Mouse (Mus musculus): Measurements from ENCODE around the gene Rae1.
A peak's percentile ranks its signal among the peaks of the same experiment; 100 is the strongest.

The Rae1 gene

DNA sequence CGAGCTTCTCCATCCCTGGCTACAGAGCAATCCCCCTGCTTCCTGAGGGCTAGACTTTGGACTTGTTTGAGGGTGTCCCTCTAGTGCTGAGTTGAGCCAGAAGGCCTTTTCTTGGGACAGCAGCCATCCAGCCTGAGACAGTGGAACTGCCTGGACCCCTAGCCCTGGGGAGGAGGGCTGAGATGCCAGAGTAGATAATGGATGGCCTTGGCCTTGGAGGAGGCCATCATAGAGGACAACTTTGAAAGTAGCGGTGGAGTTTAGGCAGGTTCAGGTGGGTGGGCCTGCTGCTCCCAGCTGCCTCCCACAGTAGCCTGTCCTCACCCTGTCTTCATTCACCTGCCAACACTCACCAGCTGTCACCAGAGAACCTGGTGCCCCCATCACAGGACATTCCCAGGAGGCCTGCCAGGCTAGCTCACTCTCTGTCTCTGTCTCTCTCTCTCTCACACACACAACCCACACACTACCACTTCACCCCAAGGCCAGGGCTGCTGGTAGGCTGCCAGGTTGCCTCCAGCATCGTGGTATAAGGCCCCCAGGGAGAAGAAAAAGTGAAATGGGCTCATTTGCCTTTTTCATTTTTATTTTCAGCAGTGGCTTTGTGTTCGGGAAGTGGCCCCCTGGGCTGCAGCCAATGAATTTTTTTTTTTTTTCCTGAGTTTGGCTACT is 28.0 kb downstream of the Rae1 start:
- no peak for DNase-seq

DNA sequence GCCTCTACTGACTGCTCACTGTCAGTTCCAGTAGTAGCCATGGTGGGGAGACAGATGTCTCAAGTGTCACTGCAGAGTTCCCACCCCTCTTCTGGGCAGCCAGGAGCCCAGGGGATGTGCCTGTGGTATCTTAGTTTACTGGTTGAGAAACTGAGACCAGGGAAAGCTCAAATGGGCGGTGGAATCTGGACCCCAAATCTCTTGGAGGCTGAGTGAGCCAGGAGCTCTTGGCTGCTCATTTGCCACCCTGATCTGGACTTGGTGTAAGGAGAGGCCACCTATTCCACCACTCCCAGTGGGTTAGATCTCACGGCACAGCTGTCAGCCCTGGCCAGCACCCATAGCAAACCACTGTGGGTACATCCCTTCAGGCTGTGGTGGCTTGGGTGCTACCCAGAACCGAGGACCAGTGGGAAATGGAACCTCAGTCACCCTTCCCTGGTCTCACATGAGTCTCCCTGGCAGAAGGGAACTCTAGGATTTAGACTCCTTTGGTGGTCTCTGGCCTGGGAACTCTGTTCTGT is 28.7 kb downstream of the Rae1 start:
- DNase-seq, result no peak

DNA sequence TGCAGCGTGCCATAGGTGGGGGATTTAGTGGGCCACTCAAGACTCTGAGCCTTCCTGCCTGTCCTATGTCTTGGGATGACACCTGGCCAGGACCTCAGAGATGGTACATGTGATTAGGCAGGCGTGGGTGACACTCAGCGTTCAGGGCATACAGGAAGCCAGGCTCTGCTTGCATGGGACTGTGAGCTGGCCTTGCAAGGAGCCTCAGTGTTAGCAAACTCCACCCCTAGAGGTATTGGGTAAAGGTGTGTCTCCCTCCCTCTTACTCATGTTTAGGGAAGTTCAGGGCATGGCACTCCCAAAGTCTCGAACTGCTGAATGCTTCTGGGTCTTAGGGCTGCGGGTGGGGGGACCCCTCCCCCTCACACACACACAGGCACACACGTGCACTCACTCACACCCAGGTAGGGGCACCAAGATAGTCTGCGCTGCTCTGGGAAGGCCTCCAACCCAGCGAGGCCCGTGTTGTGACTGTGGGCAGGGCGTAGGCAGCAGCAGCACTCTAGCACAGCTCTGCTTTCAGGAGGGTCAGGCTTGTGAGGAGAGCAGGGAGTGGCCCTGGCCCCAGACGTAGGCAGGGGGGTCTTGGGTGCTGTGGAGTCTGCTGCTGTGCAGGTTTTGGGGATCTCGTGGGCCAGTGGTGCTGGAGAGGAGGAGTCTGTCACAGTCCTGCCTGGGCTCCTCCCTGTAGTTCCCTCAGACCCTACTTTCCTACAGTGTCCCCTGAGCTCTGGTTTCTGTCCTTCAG is 30.8 kb downstream of the Rae1 start:
- no peak for DNase-seq

DNA sequence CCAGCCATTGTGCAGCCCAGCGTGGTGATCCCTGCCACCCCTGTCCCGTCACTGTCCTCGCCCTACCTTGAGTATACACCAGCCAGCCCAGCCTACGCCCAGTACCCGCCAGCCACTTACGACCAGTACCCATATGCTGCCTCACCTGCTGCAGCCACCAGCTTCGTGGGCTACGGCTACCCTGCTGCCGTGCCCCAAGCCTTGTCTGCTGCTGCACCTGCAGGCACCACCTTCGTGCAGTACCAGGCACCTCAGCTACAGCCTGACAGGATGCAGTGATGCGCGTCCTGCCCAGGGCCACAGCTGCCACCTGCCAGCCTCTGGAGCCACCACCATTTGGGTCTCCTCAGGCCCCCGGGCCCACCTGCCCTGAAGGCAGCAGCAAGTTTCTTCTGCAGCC is 33.6 kb downstream of the Rae1 start:
- DNase-seq, result no peak

DNA sequence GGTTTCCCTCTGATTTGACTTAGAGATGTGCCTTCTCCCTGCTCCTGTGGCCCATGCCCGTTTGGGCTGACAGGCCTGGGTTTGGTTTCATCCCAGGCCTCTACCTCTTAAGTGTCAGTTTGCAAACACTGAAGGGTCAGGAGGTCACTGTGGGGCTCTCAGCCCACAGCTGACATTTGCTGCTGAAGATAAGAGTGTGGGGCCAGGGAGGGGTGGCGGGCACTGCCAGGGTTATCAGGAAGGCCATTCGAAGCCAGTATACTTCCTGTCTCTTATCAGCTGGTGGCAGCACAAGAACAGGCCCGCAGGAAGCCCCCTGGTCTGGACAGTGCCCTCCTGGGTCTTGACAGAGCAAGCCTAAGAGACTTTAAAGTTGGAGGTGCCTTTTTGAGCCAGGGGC is 35.1 kb downstream of the Rae1 start:
- DNase-seq, result no peak

DNA sequence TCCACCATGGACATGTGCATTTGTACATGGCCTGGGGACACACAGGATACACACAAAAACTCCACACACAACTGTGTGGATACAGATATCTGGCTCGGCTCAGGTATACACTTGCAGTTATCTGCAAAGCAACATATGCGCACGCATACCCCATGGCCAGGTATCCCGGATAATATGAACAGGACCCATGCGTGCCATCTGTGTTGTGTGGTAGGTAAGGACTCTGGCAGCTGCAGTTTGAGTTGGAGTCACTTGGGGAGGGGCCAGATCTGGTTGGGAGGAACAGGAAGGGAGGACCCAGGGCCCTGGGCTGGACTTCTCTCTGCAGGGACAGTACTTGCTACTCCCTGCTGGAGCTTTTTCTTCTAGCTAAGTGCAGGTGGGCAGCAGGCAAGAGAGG is 35.7 kb downstream of the Rae1 start:
- DNase-seq, result no peak

DNA sequence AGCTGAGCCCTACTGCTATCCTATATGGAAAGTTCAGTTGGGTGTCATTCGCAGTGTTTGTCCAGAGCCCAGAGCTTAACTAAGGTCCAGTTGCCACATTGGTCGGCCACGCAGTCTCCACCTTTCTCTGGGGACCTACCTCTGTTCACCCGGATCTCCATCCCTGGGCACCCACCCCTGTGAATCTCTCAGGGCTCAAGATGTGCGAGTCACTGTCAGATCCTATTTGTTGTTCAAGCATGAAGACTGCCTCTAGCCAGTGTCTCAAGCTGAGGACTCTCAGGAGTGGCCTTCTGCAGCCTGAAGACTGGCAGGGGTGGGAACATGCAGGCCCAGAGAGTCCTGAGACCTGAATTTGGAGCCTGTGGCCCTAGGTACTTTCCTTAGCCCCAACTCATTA is 36.1 kb downstream of the Rae1 start:
- no peak for DNase-seq

DNA sequence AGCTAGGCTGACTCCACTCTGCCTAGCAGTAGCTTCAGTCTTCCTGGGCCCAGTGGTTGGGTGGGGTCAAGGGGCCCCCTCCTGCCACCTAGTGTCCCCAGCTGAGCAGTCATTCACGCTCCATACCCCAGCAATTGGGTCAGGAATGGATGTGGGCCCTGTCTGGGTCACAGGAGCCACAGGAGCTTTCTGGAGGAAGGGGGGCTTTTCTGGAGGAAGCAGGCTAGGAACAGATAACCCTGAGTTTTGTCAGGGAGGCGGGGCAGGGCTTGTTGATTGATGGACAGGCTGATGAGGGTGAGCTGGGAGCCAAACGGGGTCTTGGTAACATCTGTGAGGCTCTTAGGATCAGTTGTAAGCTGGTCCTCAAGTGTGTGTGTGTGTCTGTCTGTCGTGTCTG is 36.7 kb downstream of the Rae1 start:
- no peak for DNase-seq

DNA sequence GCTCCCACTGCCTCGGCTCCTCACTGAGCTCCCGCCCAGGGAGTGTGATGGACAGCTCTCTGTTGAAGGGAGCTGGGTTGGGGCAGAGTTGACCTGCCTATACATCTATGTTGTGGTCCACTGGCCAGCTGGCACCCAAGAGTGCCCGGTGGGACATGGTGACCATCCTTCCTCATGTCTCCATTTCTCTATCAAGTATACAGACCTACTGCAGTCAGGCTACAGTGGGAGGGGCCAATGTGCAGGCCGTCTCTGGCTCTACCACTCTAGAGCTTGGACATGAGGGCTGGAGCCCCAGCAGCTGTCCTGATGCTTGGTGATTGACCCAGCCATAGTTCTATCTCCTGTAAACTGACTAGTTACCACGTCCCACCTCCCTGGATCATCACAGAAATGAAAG is 37.4 kb downstream of the Rae1 start:
- DNase-seq, result no peak

DNA sequence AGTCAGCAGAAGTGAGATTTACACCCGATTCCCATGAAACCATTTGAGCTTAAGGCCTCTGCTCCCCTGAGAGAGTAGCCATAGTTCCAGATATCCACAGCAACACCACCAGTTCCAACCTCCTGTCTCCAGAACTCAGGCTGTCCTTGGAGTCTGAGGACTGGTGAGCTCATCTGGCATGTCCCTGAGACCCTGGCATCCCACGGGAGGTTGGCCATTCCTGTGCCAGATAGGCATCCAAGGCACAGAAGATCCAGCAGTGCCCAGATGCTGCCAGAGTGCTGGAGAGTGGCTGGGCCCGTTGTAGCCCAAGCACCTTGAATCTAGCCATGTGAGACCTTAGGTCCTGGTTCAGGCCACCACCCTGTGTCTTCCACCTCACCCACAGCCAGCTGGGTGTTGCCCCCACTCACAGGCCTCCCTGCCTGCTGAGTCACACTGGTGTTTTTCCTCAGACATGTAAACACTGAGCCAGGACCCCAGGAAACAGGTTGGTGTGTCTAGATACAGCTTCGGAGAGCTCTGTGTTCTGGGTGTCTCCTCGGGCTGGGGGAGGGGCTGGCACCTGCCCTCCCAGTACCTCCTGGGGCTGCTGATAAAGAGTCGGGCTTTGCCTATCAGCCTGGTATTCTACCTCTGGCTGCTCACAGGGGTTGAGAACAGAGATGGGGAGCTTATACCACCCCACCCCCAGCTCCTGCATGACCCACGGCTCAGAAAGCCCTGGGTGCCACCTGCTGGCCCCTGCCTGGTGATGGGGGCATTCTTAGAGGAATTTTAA is 38.1 kb downstream of the Rae1 start:
- no peak for DNase-seq

DNA sequence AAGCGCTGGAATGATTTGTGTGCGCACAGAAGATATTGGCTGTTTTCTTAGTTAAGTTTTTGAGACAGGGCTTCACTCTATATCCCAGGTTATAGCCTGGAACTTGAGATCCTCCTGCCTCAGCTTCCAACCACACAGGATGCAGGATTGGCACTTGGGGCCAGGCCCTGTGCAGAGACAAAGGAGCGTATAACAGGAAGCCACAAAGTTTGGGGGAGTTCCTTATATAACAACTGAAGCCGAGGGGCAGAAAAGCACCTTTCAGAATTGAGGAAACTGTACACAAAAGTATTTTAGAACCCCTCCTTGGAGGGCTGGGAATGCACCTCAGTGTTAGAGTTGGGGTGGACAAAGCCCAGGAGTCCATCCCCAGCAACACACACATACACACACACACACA is 39.1 kb downstream of the Rae1 start:
- DNase-seq, result no peak

DNA sequence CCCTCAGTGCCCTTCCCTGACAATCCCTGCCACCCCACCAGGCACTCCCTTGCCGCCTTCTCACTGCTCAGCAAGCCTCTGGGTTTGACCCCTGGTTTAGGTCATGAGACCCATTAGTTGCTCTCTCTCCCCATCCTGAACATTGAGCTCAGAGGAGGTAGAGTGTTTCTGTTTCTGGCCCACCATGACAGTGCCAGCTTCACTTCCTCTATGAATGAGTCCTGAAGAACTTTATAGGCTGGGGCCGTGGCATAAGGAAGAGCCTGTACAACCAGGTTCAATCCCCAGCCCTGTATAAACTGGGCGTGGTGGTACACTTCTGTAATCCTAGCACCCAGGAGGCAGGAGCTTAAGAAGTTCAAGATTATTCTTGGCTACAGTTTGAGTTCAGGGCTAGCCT is 40.9 kb downstream of the Rae1 start:
- no peak for DNase-seq

DNA sequence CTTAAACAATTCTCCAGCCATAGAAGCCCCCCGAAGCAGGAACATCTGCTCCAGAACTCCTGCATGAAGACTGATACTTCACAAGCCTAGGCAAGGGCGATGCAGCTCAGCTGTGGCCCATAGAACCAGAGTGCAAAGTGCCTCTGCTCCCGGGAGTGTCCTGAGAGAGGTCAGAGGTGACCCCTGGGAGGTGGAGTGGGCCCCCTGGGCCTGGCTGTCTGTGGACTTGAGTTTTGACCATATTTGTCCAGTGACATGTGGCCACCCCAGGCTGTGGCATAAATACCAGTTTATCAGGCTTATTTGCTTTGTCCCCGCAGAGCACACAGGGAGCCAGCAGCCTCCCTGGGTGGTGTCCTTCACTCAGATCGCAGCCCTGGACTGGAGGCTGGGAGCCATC is 41.3 kb downstream of the Rae1 start:
- DNase-seq, result peak; percentile 52

DNA sequence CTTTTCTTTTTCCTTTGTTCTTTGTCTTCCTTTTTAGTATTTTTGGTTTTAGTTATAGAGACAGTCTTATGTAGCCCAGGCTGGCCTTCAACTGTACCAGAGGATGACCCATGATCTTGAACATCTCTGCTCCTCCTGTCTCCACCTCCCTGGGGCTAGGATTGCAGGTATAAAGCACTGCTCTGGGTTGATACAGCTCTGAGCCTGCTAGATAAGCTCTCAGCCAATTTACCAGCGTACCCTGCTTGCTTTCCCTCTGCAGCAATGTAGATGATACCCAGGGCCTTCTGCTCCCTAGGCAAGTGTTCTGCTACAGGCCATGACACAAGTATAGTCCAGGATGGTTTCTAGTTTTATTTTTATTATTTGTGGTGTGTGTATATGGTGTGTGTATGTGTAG is 42.0 kb downstream of the Rae1 start:
- DNase-seq, result no peak

DNA sequence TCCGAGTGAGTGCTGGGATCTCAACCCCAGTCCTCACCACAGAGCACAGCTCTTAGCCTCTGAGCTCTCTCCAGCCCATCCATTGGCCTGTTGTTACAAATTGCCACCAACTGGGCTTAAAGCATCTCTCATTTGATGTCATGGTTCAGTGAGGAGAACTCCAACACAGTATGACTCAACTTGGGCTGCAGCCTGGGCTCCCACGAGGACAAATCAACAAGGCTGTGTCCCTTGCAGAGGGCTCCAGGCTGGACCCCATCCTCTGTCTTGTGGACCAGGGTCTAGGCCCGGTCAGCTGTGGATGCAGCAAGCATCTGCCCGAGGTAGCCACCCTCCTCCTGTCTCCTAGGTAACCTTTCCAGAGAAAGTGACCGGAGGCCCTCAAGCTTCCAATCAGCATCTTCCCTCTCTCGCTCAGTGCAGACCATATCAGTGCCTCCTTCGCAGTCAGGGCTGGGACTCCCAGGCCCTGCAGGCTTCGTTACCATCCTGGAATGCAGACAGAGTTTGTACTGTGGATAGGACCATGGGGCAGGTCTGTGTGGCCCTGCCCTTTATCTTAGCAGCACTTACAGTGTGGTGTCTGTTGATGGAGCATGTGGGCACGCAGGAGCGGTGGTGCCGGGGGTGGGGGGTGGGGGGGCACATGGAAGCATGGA is 42.7 kb downstream of the Rae1 start:
- DNase-seq, result no peak

DNA sequence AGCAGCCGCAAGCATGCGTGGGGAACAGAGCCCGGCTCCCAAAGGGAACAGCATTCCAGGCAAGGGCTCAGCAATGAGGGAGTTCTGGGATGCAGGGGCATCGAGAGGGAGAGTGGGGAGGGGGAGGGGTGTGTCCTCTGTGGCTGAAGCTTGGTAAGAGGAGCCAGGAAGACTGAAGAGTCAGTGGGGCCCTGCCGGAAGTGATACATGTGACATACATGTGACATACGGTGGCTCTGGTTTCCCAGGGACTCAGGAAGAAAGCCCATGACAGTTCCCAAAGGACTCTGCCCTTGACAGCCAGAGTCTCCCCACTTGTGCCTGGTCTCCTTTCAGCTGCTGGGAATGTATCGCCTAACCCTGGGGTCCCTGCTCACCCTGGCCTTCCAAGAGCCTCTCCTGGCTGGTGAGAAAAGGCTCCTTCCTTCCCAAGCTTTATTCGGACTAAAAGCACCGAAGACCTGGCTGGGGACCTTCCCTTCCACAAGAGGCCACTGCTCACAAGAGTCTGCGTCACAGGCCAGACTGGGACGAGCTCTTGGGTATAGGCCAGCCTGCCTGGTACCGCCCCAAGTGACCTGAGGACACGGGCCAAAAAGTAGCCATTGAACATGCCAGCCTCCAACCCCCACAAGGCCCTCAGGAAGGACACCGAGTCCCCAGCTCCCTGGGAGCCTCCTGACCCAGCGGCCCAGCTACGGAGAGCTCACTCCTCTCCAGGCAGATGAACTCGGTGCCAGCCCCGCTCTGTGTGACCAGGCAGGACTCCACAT is 44.5 kb downstream of the Rae1 start:
- DNase-seq, result peak; percentile 92

DNA sequence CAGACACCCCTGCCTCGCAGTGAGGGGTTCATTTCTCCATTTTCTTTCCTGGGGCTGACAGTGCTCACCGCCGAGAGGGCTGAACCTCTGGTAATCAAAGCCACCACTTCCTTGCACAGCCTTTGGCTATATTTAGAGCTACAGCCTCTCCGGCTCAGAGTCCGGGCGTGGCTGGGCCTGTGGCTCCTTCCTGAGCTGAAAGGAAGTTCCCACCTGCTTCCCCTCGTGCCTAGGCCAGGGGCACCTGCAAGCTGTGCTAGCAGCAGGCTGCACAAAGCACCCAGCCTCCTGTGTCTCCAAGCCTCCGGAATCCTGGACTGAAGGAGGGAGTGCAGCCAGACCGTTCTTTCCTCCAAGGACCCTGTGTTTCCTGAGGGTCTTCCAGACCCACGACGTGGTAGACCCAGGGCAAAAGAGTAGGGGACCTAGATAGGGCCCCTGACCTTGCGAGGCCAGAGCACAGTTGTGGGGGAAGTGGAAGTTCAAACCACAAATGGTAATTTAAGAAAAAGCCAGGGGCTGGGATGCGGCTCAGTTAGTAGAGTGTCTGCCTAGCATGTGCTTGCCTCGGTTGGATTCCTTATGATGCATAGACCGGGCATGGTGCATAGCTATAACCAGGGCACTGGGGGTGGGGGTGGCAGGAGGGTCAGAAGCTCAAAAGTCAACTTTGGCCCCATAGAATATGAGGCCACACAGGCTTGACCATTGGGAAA is 46.8 kb downstream of the Rae1 start:
- no peak for DNase-seq

DNA sequence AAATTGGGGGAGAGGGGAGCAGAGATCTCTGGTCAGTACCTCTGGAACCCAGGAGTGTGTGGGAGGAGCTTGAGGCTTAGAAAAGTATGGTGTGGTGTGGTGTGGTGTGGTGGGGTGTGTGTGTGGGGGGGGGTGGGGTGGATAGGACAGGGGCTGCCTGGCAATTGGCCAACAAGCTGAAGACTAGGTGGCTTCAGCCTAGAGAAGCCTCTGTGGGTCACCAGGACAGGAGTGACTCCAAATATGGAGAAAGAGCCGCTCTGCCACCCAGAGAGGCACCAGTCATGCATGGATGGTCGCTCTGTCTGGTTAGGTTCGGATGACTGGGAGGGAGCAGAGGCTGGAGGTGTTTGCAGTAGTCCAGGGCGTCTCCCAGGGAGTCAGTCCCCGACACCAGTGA is 47.6 kb downstream of the Rae1 start:
- DNase-seq, result peak; percentile 73

DNA sequence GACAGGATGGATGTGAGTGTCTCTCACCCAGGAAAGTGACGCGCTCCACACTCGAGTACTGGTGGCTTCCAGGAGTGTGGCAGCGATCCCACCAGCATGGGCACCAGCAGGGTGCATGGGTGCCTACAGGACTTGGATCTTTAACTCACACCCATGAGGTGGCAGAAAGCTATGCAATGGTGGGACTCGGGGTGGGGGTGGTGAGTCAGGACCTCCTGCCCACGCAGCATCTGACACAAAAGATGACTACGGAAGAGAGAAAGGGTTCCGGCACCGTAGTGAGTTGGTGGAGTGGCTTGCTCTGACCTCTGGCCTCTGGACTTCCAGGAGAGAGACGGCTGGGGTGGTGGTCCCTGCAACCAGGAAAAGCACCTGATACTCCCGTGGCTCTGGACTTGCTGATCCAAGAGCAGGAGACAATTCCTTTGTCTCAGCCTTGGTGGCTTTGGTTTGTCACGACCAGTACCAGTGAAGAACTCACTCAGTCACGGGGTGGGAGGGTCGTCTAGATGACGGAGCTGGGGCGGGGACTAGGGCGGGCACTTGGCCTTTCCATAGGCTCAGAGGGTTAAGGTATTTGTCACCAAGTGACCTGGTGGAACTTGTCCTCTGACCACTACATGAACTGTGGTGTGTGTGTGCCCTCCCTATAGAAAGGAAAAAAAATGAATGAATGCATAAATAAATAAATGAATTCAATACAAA is 48.3 kb downstream of the Rae1 start:
- no peak for DNase-seq

DNA sequence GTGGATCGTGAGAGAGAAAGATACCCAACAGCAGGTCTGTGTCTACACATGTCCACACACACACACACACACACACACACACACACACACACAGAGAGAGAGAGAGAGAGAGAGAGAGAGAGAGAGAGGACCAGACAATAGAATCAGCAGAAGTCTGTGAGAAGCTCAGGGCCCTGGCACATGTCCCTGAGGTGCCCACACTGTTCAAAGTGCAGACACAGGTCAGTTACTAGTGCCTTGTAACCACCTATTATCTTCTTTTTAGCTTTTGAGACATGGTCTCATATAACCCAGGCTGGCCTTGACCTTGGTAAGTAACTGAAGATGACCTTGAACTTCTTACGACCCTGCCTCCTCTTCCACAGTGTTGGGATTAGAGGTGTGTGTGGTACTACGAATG is 49.3 kb downstream of the Rae1 start:
- DNase-seq, result peak; percentile 55

DNA sequence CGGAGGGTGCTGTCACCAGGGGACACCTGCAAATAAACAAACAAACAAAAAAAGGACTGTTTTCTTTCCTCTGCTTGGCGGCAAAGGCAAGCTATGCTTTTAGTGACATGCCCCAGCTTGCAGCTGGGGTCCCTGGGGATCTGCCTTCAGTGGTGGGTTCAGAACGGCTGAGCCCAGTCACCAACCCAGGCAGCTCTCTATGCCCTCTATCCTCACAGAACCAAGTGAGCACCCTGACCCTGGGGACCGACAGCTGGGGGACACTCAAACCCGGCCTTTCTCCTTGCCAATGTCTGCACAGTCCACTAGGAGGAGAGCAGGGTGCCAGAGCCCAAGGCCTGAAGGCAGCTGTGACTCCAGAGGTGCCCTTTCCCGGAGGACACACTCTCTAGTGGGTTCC is 49.9 kb downstream of the Rae1 start:
- DNase-seq, result peak; percentile 22
